ENCODE assay signal across 8 mouse cellular contexts in genomic region chr11:69012071-69012601, GRCm38 (mm10). TPM values are rescaled to one million over a fixed set of nuclear protein-coding genes. Genes with fewer than 3 reads are reported as not detected.
DNase-seq lines count a peak whose midpoint lies in the region; ATAC-seq and TF ChIP-seq lines count a peak whose summit lies in the region.

No protein-coding gene starts in this region.

- peaks cover 22% of the 10 kb centered on the region for H3K4me1 ChIP-seq in hindbrain, embryonic 14.5 days (replicated peaks; ENCODE audit: control insufficient read depth, insufficient read depth, low read length)

- 2% methylated on average over 18 of the region's 18 CpGs for WGBS in hindbrain, embryonic 14.5 days

- POLR2A ChIA-PET in Patski (lab: Charles Lee): interaction anchor here (1.2 to 1.6 kb wide), 2 partner anchors 12 to 30 kb away, joined by 5 to 7 read pairs; no protein-coding TSS in a partner anchor

- peak; percentile 61 for DNase-seq in Patski (ENCODE audit: low read depth, low spot score)
- DNase-seq in cerebellum, postnatal 14 days: peak; percentile 89 to 92
- peak; percentile 59 to 71 for DNase-seq in frontal cortex, postnatal 25 days (ENCODE audit: low spot score in 2 of 2)
- DNase-seq in hindbrain, embryonic 14.5 days (ENCODE audit: low spot score): peak; percentile 92
- DNase-seq in left cerebral cortex, adult 11 months (ENCODE audit: low spot score): peak; percentile 84
- peak; percentile 90 for DNase-seq in lung, postnatal 4 days
- DNase-seq in retina, postnatal 7 days (ENCODE audit: low read depth, low spot score): peak; percentile 81
- DNase-seq in urinary bladder, adult 2 months (ENCODE audit: low spot score): peak; percentile 52

- ATAC-seq in Patski: peak; percentile 66
- peak; percentile 75 for ATAC-seq in hindbrain, embryonic 14.5 days (ENCODE audit: low FRiP score)

- peak overlapping the region; percentile 77 for H3K9ac ChIP-seq in hindbrain, embryonic 14.5 days

- peak overlapping the region; percentile 45 for H3K4me3 ChIP-seq in hindbrain, embryonic 14.5 days (replicated peaks; ENCODE audit: low read length)

- H3K36me3 ChIP-seq in hindbrain, embryonic 14.5 days (replicated peaks; ENCODE audit: control insufficient read depth, insufficient read depth): no peaks in the 10 kb centered on the region

- no peak for TF ChIP-seq CTCF in Patski (IDR thresholded peaks at IDR 0.05)

- peak overlapping the region; percentile 89 for H3K4me2 ChIP-seq in hindbrain, embryonic 14.5 days (replicated peaks)

- H3K27me3 ChIP-seq in Patski: no peaks in the 10 kb centered on the region
- H3K27me3 ChIP-seq in hindbrain, embryonic 14.5 days (ENCODE audit: control insufficient read depth, insufficient read depth, low read length): no peaks in the 10 kb centered on the region

- H3K27ac ChIP-seq in hindbrain, embryonic 14.5 days: peak overlapping the region; percentile 92

- no peaks in the 10 kb centered on the region for H3K9me3 ChIP-seq in hindbrain, embryonic 14.5 days (ENCODE audit: control insufficient read depth, low read length)

- CTCF ChIA-PET in Patski (lab: Charles Lee): interaction anchor here (1.1 to 1.6 kb wide), 6 partner anchors 10 to 50 kb away, joined by 3 to 5 read pairs (median 4); no protein-coding TSS in a partner anchor

- in situ Hi-C loops in Patski (cut with MboI; ENCODE audit: low pct_unique_long_range_greater_than_20kb): no loop called here

RNA-seq across cellular contexts. Expression of gene Ctc1, which starts 3.6 kb away (rescaled TPM):
- polyA plus RNA-seq in Patski (2021): 44.1 TPM
- polyA plus RNA-seq in hindbrain, embryonic 14.5 days (2014; fragmentation: Nextera tagmentation; extraction: Ambion mirVana): 54.4 and 58.9 TPM in 2 replicates
- 26.3 and 29.0 TPM in 2 replicates for polyA plus RNA-seq in urinary bladder, adult 2 months (2012; rRNA removed)

RNA-seq across cellular contexts. Expression of gene Pfas, which starts 3.9 kb away (rescaled TPM):
- 12.9 TPM for polyA plus RNA-seq in Patski (2021)
- 12.7 and 15.3 TPM in 2 replicates for polyA plus RNA-seq in hindbrain, embryonic 14.5 days (2014; fragmentation: Nextera tagmentation; extraction: Ambion mirVana)
- 9.3 and 11.1 TPM in 2 replicates for polyA plus RNA-seq in urinary bladder, adult 2 months (2012; rRNA removed)

RNA-seq across cellular contexts. Expression of gene Aurkb, which starts 33.3 kb away (rescaled TPM):
- polyA plus RNA-seq in Patski (2021): 34.1 TPM
- 17.0 and 22.0 TPM in 2 replicates for polyA plus RNA-seq in hindbrain, embryonic 14.5 days (2014; fragmentation: Nextera tagmentation; extraction: Ambion mirVana)
- polyA plus RNA-seq in urinary bladder, adult 2 months (2012; rRNA removed): 3.6 and 4.1 TPM in 2 replicates

RNA-seq across cellular contexts. Expression of gene Rangrf, which starts 37.2 kb away (rescaled TPM):
- 28.0 TPM for polyA plus RNA-seq in Patski (2021)
- 26.2 and 32.3 TPM in 2 replicates for polyA plus RNA-seq in hindbrain, embryonic 14.5 days (2014; fragmentation: Nextera tagmentation; extraction: Ambion mirVana)
- 31.8 and 39.0 TPM in 2 replicates for polyA plus RNA-seq in urinary bladder, adult 2 months (2012; rRNA removed)

RNA-seq across cellular contexts. Expression of gene Slc25a35, which starts 44.2 kb away (rescaled TPM):
- 7.2 TPM for polyA plus RNA-seq in Patski (2021)
- 2.0 and 2.3 TPM in 2 replicates for polyA plus RNA-seq in hindbrain, embryonic 14.5 days (2014; fragmentation: Nextera tagmentation; extraction: Ambion mirVana)
- 27.3 and 32.4 TPM in 2 replicates for polyA plus RNA-seq in urinary bladder, adult 2 months (2012; rRNA removed)

Comparison
In these comparisons a context has a peak if more than half of its experiments do, and no peak if none do; other contexts are left out.
1. Peak in every context shown above with its lines: DNase-seq, ATAC-seq, H3K4me3 ChIP-seq and H3K27ac ChIP-seq.